Mouse (Mus musculus): Measurements from ENCODE around the gene Defb20. TPM values are rescaled to one million over a fixed set of nuclear protein-coding genes. Genes with fewer than 3 reads are reported as not detected.

Defb20 gene
- total RNA-seq (2023): not detected

DNA sequence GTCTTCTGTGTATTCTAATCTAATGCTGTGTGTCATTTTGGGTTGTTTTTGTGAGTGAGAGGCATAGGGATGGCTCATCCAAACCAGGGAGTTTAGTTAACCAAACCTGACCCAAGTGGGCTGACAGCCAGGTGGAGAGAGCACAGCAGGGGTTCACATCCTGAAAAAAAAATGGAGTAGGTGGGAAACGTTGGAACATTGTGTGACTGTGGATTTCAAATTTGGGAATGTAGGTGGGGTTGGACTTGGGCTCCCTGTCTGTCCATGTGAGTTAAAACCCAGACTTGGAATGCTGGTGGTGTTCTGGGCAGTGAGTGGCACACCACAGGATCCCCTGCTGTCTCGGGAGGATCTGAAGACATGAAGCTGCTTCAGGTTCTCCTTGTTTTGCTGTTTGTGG lies at the start of gene Defb20:
TSS of gene Defb20 (plus strand) at position 301 of the 400 bp plus-strand sequence.

DNA sequence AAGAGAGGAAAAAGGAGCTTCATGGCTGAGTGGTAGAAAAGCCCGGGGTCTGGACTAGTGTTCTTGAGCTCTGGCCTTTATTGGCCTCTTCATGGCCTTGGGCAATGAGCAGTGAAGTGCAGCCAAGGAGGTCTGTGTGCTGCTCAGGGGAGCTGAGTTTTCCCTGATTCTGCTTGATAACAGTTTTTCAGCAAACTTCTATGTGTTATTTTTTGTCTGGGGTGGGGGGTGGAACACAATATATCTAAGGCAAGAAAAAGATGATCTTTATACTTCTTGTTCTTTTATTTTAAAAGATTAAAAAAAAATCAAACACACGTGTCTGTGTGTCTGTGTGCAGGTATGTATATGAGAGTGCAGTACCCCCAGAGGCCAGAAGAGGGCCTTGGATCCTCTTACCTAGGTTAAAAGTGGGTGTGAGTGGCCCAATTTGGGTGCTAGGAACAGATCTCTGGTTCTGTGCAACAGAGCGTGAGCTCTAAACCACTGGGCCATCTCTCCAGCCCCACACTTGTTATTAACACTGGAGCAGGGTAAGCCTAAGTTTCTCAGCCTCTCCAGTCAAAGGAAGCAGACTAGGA lies 12.2 kb upstream of the Defb20 start, which contains the start of gene Defb23:
TSS of gene Defb23 (minus strand) at position 51 of the 581 bp plus-strand sequence.

DNA sequence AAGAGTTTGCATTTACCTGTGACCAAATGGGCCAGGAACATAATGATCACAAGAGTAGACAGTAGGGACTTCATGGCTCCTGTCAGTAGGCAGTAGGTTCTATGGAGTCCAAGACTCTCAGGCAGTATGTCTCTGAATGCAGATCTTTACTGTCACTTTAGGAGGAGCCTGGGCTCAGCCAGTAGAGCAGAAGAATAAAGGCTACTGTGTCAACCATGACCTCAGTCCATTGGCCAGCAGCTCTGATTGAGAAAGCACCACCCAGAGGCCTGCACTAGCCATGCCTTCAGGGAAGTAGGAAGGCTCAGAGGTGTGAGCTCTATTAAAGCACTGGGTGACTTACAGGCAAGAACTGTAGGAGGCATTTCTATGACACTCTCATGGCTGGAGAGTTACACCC lies 13.2 kb downstream of the Defb20 start, which contains the start of gene Defb22:
TSS of gene Defb22 (minus strand) at position 101 of the 400 bp plus-strand sequence.

DNA sequence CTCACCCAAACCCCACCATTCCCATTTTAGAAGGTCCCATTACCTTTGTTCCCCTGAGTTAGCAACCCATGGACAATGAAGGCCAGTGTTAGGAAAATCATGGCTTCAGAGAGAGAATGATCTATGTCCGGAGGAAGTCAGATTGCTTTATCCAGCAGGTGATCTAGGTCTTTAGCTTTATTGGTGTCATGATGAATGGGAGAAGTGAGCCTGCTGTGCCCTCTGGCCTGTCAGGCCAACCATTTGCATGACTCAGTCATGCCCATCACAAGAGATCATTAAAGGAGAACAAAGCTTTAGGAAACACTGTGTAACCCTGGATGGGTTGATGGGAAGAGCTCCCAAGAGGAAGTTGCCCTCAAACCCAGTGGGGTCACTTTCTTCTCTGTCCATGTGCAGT lies 34.7 kb downstream of the Defb20 start, which contains the start of gene Defb26:
TSS of gene Defb26 (minus strand) at position 101 of the 400 bp plus-strand sequence.

DNA sequence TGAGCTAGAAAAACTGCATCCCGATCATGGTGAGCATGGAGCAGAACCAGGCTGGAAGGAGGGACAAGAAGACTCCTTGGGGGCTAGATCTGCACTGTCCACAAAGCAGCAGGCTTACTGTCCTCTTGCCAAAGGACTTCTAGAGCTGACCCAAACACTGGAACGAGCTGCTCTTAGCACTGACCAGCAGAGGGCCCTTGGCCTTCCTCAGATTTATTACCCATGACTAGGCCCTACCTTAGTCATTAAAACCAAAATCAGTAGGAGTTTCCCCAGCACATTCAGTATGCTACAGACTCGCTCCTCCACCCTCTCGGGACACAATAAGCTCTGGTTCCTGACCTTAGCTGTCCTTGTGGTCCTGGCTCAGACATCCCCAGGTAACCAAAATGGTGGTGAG lies 41.1 kb downstream of the Defb20 start, which contains the start of gene Defb28:
TSS of gene Defb28 (plus strand) at position 275 of the 400 bp plus-strand sequence.

Other genes with a start within 250 kb of the Defb20 start
- 44.0 TPM for gene Tbc1d20, start 183.2 kb upstream of the Defb20 start, total RNA-seq (2023)
- gene Rbck1, start 144.4 kb upstream of the Defb20 start, total RNA-seq (2023): 215 TPM
- gene Trib3, start 133.0 kb upstream of the Defb20 start, total RNA-seq (2023): 10.8 TPM
- gene Nrsn2, start 100.4 kb upstream of the Defb20 start, total RNA-seq (2023): not detected
- gene Sox12, start 79.0 kb upstream of the Defb20 start, total RNA-seq (2023): 1.2 TPM
- 2.9 TPM for gene Zcchc3, start 62.0 kb upstream of the Defb20 start, total RNA-seq (2023)
- gene 6820408C15Rik, start 61.5 kb upstream of the Defb20 start, total RNA-seq (2023): not detected
- gene Defb23, start 12.4 kb upstream of the Defb20 start, total RNA-seq (2023): not detected
- gene Defb22, start 13.1 kb downstream of the Defb20 start, total RNA-seq (2023): not detected
- gene Defb26, start 34.6 kb downstream of the Defb20 start, total RNA-seq (2023): not detected
- gene Defb28, start 41.2 kb downstream of the Defb20 start, total RNA-seq (2023): not detected
- not detected for gene Defb29, start 63.0 kb downstream of the Defb20 start, total RNA-seq (2023)
- gene Gm17416, start 92.3 kb downstream of the Defb20 start, total RNA-seq (2023): not detected
- gene Defb21, start 95.7 kb downstream of the Defb20 start, total RNA-seq (2023): not detected
- gene Defb19, start 103.2 kb downstream of the Defb20 start, total RNA-seq (2023): not detected
- gene Defb45, start 122.3 kb downstream of the Defb20 start, total RNA-seq (2023): not detected
- not detected for gene Defb36, start 127.3 kb downstream of the Defb20 start, total RNA-seq (2023)
- gene Defb25, start 146.0 kb downstream of the Defb20 start, total RNA-seq (2023): not detected
- gene Rem1, start 149.9 kb downstream of the Defb20 start, total RNA-seq (2023): not detected
- gene H13, start 192.4 kb downstream of the Defb20 start, total RNA-seq (2023): 143 TPM
- 20.3 TPM for gene Mcts2, start 210.0 kb downstream of the Defb20 start, total RNA-seq (2023)

Data from CD8-positive naive resting alpha-beta T cell, adult 57 days (primary cell).